Mouse (Mus musculus) lung, postnatal 10 days (tissue): ENCODE measurements at regions not wholly inside any gene's neighbourhood (a gene's known extent, or its start where the extent isn't known, plus 50 kb on each side); places are given as distances from the start of the nearest gene placed in this dataset.
A peak's percentile ranks its signal among the peaks of the same experiment; 100 is the strongest.

Source experiments
- DNase-seq: peaks from one replicate; pipeline ENCODE4 v3.0.0; 2021

DNA sequence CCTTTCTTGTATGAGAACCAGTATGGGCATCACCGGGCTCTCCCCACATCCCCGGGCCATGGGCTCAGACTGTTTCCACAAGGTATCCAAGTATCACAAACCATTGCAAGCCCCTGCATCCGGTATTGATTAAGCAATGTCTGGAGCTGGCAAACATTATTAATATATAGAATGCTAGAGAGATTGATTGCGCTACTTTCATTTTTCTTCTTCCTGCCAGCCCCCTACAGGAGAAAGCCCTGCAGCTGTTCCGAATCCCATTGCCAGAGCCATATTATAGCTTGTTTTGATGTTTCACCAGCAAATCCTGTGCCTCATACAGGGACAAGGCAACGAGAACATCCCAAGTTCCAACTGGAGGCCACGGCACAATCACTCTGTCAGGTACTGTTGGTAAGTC lies 253.4 kb upstream of the Nt5e start:
- DNase-seq, result no peak

- DNase-seq, result peak; percentile 42
Measured at GRCm38 (mm10) chr9:88082931-88083479, 244.0 kb upstream of the Nt5e start.

- peak; percentile 18 for DNase-seq
Measured at GRCm38 (mm10) chr9:88085181-88085816, 241.7 kb upstream of the Nt5e start.

- DNase-seq, result no peak
Measured at GRCm38 (mm10) chr9:88085866-88086265, 241.1 kb upstream of the Nt5e start.

DNA sequence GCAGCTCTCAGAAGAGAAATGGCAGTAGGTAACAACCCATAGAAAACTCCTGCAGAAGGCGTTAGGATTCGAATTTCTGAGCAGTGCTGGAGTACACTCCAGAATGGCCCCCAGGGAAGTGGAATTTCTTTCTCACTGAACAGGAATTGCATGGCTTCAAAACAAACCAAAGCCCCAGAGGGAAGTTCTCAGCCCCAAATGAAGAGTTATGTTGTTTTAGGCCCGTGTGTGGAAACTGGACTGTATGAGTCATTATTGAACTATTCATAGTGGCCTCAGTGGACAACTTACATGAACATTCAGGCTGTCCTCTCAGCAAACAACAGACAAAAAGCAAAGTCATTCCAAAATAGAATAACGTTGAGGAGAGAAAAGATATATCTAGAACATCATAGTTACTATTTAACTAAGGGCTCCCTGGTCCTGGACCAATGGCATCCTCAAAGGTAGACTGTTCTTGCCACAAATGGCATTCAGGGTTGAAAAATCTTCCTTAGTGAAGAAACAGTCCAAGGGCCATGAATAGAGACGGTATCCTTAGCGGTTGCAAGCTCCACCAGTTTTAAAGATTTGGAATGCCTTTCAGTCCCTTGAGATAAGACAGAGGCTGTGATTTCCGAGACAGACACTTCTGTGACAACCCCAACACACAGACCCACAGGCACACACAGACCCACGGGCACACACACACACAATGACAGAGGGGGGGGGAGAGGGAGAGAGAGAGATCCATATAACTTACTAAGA lies 235.0 kb upstream of the Nt5e start:
- DNase-seq, result no peak

DNA sequence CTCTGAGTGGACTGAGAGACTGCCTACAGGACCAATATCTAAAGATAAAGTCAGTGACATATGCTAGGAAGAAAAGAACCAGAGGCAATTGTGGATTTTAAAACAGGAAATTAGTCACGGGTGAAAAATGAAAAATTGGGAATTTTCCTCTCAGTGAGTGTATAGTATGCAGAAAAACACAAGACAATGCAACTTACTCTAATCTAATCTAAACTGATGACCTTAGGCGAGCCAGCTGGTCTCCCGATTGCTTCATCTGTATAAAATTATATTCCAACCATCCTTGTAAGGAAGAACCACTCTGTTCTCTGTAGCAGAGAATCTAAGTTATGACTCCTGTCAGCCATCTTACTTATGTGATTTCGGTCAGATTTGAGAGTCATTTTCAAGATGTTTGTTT lies 234.4 kb upstream of the Nt5e start:
- no peak for DNase-seq

DNA sequence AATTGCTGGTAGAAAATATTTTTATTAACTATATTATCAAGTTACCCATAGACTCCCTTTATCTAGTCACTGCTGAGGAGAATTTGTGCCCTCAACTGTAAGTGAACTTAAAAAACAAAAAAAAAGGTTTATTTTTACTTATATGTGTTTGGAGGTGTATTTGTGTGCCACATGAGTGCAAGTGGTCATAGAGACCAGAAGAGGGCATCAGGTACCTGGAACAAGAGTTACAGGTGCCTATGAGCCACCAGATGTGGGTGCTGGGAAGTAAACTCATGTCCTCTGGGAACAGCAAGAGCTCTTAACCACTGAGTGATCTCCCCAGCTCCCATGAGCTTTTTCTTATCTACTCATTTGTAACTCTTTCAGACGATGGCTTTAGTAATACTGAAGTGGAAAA lies 213.9 kb upstream of the Nt5e start:
- no peak for DNase-seq

- DNase-seq, result no peak
Measured at GRCm38 (mm10) chr9:88120536-88120935, 206.5 kb upstream of the Nt5e start.

DNA sequence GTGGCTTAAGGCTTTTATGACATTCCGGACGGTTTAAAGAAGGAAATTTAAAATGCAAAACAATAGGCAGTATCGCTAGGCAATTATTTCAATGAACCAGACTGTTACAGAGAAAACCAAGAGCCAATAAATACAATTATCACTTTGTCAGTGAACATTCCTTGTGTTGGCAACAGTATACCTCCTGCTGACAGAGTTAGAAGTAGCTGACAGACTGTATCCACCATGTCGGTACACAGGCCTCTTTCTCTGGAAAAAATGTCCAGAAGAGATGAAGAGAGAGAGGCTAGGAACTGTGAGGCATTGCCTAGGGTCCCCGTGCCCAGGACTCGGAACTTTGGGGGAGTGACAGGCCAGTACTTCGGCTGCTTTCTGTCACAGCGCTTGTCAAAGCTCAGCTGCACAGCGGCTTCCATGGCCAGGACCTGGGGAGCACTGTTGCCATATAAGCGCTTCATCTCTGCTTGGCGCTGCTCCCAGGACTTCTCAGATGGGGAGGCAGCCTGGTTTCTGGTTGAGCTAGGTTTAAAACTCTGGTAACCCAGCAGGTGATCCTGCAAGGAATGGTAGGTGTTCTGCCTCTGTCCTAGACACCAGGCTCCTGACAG lies 205.9 kb upstream of the Nt5e start:
- DNase-seq, result no peak

DNA sequence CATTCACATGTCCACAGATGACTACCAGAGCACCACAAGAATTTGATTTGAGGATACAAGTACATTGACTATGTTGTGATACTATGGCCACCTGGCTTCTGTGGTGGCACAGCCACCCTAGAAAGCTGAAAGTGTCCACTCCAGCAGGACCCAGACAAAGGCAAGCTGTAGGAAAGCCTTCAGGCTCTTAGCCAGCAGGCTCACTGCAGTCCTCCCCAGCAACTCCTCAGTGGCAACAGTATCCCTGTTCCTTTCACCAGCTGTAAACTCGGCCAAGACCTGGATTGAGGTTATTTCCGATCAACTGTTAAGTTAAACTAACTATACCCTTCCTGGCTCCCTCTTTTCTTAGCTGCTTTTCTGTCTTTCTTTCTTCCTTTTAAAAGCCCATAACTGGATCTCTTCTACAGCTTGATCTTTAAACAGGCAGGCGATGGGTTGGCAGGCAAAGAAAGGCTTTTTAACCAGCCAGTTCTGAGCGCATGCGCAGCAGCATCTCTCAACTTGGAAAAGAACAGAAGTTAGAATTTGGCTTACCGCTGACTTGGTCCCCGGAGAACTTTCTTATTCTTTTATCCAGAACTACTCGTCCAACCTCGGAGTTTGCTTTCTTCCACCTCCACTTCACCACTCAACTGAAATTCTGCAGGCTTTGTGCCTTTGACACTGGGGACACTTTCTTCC lies 202.5 kb upstream of the Nt5e start:
- DNase-seq, result peak; percentile 68

GRCm38 (mm10) chr9:88163025-88163780 lies 163.8 kb upstream of the Nt5e start:
- DNase-seq, result no peak

- DNase-seq, result peak; percentile 3
Measured at GRCm38 (mm10) chr9:88177575-88178254, 149.3 kb upstream of the Nt5e start.

DNA sequence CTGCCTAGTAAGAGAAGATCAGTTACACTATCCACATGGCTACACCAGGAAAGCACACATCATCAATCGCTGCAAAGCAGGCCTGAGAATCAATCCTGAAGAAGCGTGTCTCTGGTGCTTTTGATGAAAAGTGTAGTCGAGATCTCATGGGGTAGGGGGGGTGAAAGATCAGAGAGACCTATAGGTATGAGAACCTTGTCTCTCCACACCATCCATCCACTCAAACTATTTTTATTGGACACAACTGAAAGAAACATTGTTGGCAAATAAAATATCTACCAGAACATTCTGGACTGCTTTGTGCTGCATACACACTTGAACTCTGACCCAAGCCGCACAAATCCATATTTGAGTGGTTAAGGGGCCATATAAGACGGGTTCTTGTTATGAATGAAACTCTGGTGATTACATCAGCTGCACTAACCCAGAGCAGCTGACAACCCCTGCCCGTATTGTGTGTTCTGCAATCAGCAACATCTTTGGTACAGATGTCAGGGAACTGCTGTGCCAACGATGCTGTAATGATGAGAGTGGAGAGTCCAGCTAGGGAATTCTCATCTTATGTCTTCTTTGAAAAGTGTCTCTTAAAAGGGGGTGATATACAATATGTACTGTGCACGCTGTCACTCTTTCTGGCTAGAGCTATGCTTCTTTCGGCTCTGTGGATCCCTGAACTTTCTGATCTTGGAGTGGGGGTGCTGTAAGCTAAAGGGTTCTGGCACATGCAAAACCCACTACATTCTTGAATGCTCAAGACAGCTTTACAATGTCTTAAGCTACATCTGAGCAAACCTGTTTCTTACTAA lies 145.6 kb upstream of the Nt5e start:
- DNase-seq, result no peak

- no peak for DNase-seq
Measured at GRCm38 (mm10) chr9:88207378-88207777, 119.6 kb upstream of the Nt5e start.

DNA sequence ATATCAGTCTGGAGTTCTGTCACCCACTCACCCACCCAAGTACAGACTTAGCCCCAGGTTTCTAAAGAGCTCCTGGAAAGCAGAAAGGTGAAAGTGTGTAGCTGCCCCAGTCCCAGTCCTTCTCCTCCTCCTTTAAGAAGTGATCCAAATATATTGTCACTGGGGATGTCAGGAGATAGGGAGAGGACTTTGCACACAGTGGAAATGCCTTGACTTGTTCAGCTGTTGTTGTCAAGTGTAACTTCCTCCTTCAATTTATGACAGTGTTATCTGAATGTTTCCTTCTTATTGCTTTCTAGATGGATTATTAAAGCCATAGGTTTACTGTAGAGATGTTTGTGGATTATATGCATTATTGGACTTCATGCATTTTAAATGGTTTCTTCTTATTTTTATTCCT lies 119.0 kb upstream of the Nt5e start:
- no peak for DNase-seq

DNA sequence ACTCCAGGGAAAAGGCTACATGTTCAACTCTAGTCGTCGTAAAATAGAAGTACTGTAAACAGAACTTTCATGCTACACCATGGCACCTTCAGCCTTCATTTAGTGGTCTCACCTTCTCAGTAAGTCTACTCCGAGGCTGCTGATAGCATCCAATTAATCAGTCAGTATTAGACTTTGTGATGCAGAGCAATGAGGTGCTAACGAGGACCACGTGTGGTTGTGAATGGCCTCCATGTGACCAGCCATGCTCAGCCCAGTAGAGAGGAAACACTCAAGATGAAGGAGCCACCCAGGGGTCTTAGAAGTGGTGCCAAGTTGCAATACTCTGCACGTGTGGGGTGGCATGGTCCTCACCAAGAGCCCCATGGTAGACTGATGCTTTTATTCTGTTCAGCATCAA lies 112.2 kb upstream of the Nt5e start:
- no peak for DNase-seq

- DNase-seq, result no peak
Measured at GRCm38 (mm10) chr9:88220360-88220759, 106.6 kb upstream of the Nt5e start.

GRCm38 (mm10) chr9:88221276-88221675 lies 105.7 kb upstream of the Nt5e start:
- no peak for DNase-seq

DNA sequence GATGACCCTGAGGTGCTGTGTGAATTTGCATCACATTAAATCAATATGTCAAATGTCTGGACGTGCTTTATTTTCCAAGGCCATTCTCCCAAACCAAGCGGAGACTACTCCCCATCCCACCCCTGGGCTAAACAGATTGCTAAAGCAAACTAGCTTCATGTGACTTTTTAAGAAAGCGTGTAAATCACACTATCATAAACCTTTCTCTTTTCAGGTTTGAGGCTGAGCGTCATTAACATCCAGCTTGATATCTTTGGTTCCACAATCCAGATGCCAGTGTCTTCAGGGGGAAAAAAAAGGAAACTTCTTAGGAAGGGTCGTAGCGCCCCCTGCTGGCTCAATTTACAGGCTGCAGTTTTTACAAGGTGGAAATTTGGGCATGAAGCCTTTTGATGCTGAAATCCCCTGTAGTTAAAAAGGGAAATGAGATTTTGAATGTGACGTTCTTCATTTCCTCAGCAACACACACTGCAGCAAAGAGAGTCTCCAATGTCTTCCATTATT lies 105.1 kb upstream of the Nt5e start:
- DNase-seq, result peak; percentile 62

DNA sequence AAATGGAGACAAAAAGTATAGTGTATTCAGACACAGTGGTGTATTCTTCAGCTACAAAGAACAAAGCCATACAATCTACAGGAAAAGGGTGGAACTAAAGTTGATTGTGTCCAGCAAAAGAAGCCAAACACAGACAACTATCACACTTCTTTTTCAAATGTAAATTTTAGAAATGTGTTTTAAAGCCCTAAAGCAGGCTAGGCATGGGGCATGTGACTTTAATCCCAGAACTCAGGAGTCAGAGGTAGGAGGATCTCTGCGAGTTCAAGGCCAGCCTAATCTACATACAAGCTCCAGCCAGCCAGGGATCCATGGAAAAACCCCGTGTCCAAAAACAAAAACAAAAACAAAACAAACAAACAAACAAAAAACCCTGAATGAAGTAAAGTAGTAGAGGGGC lies 89.9 kb upstream of the Nt5e start:
- DNase-seq, result no peak

DNA sequence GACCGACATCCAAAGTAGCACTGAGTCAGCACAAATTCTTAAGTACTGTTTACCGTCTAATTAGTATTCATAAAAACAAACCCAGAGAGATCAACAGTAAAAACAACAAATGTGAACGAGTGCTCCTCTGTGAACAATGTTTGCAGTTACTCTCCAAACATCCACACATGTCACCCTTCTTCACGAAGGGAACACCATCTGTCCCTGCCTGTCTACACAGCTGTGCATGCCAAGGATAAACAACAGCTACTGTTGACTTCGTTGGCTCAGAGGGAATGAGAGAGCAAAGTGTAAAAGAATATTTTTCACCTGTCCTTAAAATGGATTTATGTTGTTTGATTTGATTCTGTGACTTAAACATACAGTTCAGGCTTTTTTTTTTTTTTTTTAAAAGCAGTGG lies 88.7 kb upstream of the Nt5e start:
- DNase-seq, result no peak
